In the genomic region with DNA sequence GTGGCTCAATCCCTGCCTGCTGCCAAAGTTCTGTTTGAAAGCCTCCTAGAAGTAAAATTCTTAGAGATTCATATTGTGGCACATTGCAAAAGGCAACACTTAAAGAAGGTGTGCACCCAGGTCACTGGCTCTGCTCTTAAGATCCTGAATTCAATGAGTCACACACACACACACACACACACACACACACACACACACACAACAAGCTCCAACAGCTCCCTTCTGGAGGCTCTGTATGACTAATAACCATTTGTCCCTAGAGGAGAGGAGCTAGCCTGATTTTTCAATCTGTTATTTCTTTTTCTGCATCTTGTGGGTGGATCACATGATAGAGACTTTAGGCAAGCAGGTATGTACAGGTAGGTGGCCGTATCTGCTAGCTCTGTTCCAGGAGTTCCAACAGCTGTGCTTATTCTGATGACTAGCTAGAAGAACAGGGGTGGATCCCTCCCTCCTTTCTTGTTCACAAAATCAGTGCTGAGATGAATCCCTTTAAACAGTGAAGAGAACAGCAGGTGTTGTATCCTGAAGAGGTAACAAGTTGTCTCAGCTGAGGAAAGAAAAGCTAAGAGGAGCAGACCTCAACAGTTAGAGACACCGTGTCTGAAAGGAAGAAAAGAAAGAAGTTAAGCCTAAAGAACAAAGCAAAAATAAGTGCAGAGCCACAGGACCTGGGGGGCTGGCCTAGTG, we compare ENCODE assay signal across 11 mouse cellular contexts. TPM values are rescaled to one million over a fixed set of nuclear protein-coding genes. Genes with fewer than 3 reads are reported as not detected.
DNase-seq lines count a peak whose midpoint lies in the region; ATAC-seq and TF ChIP-seq lines count a peak whose summit lies in the region.
"Had no signal": no experiment of that assay in that cellular context is flagged by ENCODE, and none has a peak within 500 bp of the region (broad histone marks: within the 10 kb centered on the region; RNA-seq: fewer than 3 reads in every experiment).

No protein-coding gene starts in this region.

- no peak overlapping the region for H3K4me3 ChIP-seq in hindbrain, embryonic 14.5 days (replicated peaks; ENCODE audit: low read length)
- no peak overlapping the region for H3K4me3 ChIP-seq in hindbrain, embryonic 11.5 days (ENCODE audit: low read depth, low read length)
- no peak overlapping the region for H3K4me3 ChIP-seq in neural tube, embryonic 15.5 days (replicated peaks)
- H3K4me3 ChIP-seq in bone marrow, adult 2 months (replicated peaks; ENCODE audit: control insufficient read depth, low read depth, low read length) = no peak overlapping the region
- no peak overlapping the region for H3K4me3 ChIP-seq in small intestine, adult 2 months (ENCODE audit: low read depth, low read length)
- H3K4me3 ChIP-seq: limb, embryonic 15.5 days had no signal

- H3K4me1 ChIP-seq in hindbrain, embryonic 14.5 days (replicated peaks; ENCODE audit: control insufficient read depth, insufficient read depth, low read length) = peaks cover 8% of the 10 kb centered on the region; the same call in 1 of the 2 replicates
- no peaks in the 10 kb centered on the region for H3K4me1 ChIP-seq in hindbrain, embryonic 11.5 days (replicated peaks; ENCODE audit: control insufficient read depth, insufficient read depth, low read length)
- peaks cover 6% of the 10 kb centered on the region for H3K4me1 ChIP-seq in neural tube, embryonic 15.5 days
- peaks cover 2% of the 10 kb centered on the region; the same call in 1 of the 2 replicates for H3K4me1 ChIP-seq in bone marrow, adult 2 months (ENCODE audit: control insufficient read depth, insufficient read depth, low read length)
- peaks cover 9% of the 10 kb centered on the region; the same call in 1 of the 2 replicates for H3K4me1 ChIP-seq in small intestine, adult 2 months (ENCODE audit: control insufficient read depth, insufficient read depth, insufficient read length, low read length)
- H3K4me1 ChIP-seq: limb, embryonic 15.5 days had no signal

- TF ChIP-seq POLR2A in bone marrow, adult 2 months (IDR thresholded peaks at IDR 0.05; ENCODE audit: borderline replicate concordance, control insufficient read depth, low read depth, low read length) = no peak
- TF ChIP-seq POLR2A in small intestine, adult 2 months (IDR thresholded peaks at IDR 0.05; ENCODE audit: low read depth, low read length) = no peak

- H3K9me3 ChIP-seq in hindbrain, embryonic 14.5 days (ENCODE audit: control insufficient read depth, low read length) = no peaks in the 10 kb centered on the region
- H3K9me3 ChIP-seq in hindbrain, embryonic 11.5 days (ENCODE audit: control insufficient read depth, low read length) = no peaks in the 10 kb centered on the region
- no peaks in the 10 kb centered on the region for H3K9me3 ChIP-seq in neural tube, embryonic 15.5 days (replicated peaks)
- H3K9me3 ChIP-seq: limb, embryonic 15.5 days had no signal

- 57% methylated on average over 2 of the region's 2 CpGs for WGBS in hindbrain, embryonic 14.5 days
- WGBS in hindbrain, embryonic 11.5 days = 60% methylated on average over 2 of the region's 2 CpGs
- WGBS in neural tube, embryonic 15.5 days = 58% methylated on average over 2 of the region's 2 CpGs
- 32% methylated on average over 2 of the region's 2 CpGs for WGBS in bone marrow, adult 2 months
- 64% methylated on average over 2 of the region's 2 CpGs for WGBS in small intestine, adult 2 months

- TF ChIP-seq CTCF in bone marrow, adult 2 months (IDR thresholded peaks at IDR 0.05; ENCODE audit: control insufficient read depth, insufficient read depth, low read length) = no peak
- no peak for TF ChIP-seq CTCF in small intestine, adult 2 months (IDR thresholded peaks at IDR 0.05; ENCODE audit: extremely low read depth, insufficient read length, insufficient replicate concordance, low read depth, low read length)

- H3K27me3 ChIP-seq in hindbrain, embryonic 14.5 days (ENCODE audit: control insufficient read depth, insufficient read depth, low read length) = no peaks in the 10 kb centered on the region
- no peaks in the 10 kb centered on the region for H3K27me3 ChIP-seq in hindbrain, embryonic 11.5 days (ENCODE audit: control insufficient read depth, insufficient read depth, low read length)
- H3K27me3 ChIP-seq in neural tube, embryonic 15.5 days (replicated peaks) = no peaks in the 10 kb centered on the region
- no peaks in the 10 kb centered on the region for H3K27me3 ChIP-seq in small intestine, adult 2 months (ENCODE audit: control insufficient read depth, insufficient read depth, low read length)
- H3K27me3 ChIP-seq: limb, embryonic 15.5 days had no signal

- H3K9ac ChIP-seq in hindbrain, embryonic 14.5 days = no peak overlapping the region
- no peak overlapping the region for H3K9ac ChIP-seq in hindbrain, embryonic 11.5 days (ENCODE audit: low read depth, low read length)
- H3K9ac ChIP-seq in neural tube, embryonic 15.5 days (replicated peaks) = no peak overlapping the region
- H3K9ac ChIP-seq: limb, embryonic 15.5 days had no signal

- no peaks in the 10 kb centered on the region for H3K36me3 ChIP-seq in hindbrain, embryonic 14.5 days (replicated peaks; ENCODE audit: control insufficient read depth, insufficient read depth)
- H3K36me3 ChIP-seq in hindbrain, embryonic 11.5 days (ENCODE audit: control insufficient read depth, insufficient read depth, low read length) = no peaks in the 10 kb centered on the region
- H3K36me3 ChIP-seq in neural tube, embryonic 15.5 days = no peaks in the 10 kb centered on the region
- H3K36me3 ChIP-seq in small intestine, adult 2 months (ENCODE audit: control insufficient read depth, insufficient read depth, low read length) = no peaks in the 10 kb centered on the region
- H3K36me3 ChIP-seq: limb, embryonic 15.5 days had no signal

- DNase-seq in hindbrain, embryonic 14.5 days (ENCODE audit: low spot score) = no peak
- DNase-seq in hindbrain, embryonic 11.5 days (ENCODE audit: low spot score) = no peak
- DNase-seq in neural tube, embryonic 10.5 days (ENCODE audit: extremely low spot score, low spot score) = peak; percentile 5
- DNase-seq in yolk sac, embryonic 10.5 days (ENCODE audit: low spot score) = no peak
- DNase-seq: lung, postnatal 14 days; right cerebral cortex, postnatal 14 days had no signal

- ATAC-seq in hindbrain, embryonic 14.5 days (ENCODE audit: low FRiP score) = 0 out of 2 replicates have a peak, but pooled peaks have one; percentile 27
- ATAC-seq in hindbrain, embryonic 11.5 days (ENCODE audit: low FRiP score) = no peak
- no peak for ATAC-seq in neural tube, embryonic 15.5 days (ENCODE audit: low FRiP score)
- no peak for ATAC-seq in megakaryocyte, adult 5-6 weeks (ENCODE audit: poor library complexity, severe bottlenecking)

- no peak overlapping the region for H3K27ac ChIP-seq in hindbrain, embryonic 14.5 days
- no peak overlapping the region for H3K27ac ChIP-seq in hindbrain, embryonic 11.5 days (ENCODE audit: low read depth, low read length)
- no peak overlapping the region for H3K27ac ChIP-seq in neural tube, embryonic 15.5 days (replicated peaks)
- peak overlapping the region; percentile 72; the same call in 1 of the 2 replicates for H3K27ac ChIP-seq in bone marrow, adult 2 months (ENCODE audit: control insufficient read depth, insufficient read depth, low read depth, low read length, poor library complexity)
- peak overlapping the region; percentile 38 for H3K27ac ChIP-seq in small intestine, adult 2 months (ENCODE audit: insufficient read depth, low read depth, low read length)
- H3K27ac ChIP-seq: limb, embryonic 15.5 days had no signal

- no peak overlapping the region for H3K4me2 ChIP-seq in hindbrain, embryonic 14.5 days (replicated peaks)
- H3K4me2 ChIP-seq in hindbrain, embryonic 11.5 days (replicated peaks; ENCODE audit: low read depth, low read length) = no peak overlapping the region
- no peak overlapping the region for H3K4me2 ChIP-seq in neural tube, embryonic 15.5 days
- H3K4me2 ChIP-seq: limb, embryonic 15.5 days had no signal

RNA-seq across cellular contexts. Expression of gene Pgap1, which starts 27.2 kb away (rescaled TPM):
- polyA plus RNA-seq in hindbrain, embryonic 14.5 days (2014; fragmentation: Nextera tagmentation; extraction: Ambion mirVana) = 39.7 and 41.3 TPM in 2 replicates
- polyA plus RNA-seq in hindbrain, embryonic 11.5 days (2014; fragmentation: Nextera tagmentation; extraction: Ambion mirVana) = 13.7 and 26.1 TPM in 2 replicates
- 19.4 and 19.5 TPM in 2 replicates for polyA plus RNA-seq in neural tube, embryonic 15.5 days (2015; fragmentation: Nextera tagmentation; extraction: Ambion mirVana)
- 1.1 and 2.4 TPM in 2 replicates for polyA plus RNA-seq in bone marrow, adult 2 months (2011; ENCODE audit: insufficient read depth, insufficient read length, low replicate concordance, missing spikeins)
- 0.51 and 0.61 TPM in 2 replicates for polyA plus RNA-seq in small intestine, adult 2 months (2012; rRNA removed)
- 20.1 and 29.5 TPM in 2 replicates for total RNA-seq in megakaryocyte, adult 5-6 weeks (2015)
- total RNA-seq in megakaryocyte, adult 5-6 weeks (2017) = 15.7 and 16.8 TPM in 2 replicates

Comparison
In these comparisons a context has a peak if more than half of its experiments do, and no peak if none do; other contexts are left out.
1. H3K27ac ChIP-seq: peak in bone marrow, adult 2 months (single experiment) and small intestine, adult 2 months (single experiment); none in hindbrain, embryonic 14.5 days (single experiment), hindbrain, embryonic 11.5 days (single experiment) and neural tube, embryonic 15.5 days (single experiment).